Mouse (Mus musculus) naive thymus-derived CD4-positive, alpha-beta T cell, adult 2 months (primary cell): ENCODE measurements around the gene Egfr.

Experiments used
- DNase-seq: peaks from one replicate; pipeline ENCODE4 v3.0.0-alpha.2; 2011; ENCODE audit warnings: low read depth

The Egfr gene

DNA sequence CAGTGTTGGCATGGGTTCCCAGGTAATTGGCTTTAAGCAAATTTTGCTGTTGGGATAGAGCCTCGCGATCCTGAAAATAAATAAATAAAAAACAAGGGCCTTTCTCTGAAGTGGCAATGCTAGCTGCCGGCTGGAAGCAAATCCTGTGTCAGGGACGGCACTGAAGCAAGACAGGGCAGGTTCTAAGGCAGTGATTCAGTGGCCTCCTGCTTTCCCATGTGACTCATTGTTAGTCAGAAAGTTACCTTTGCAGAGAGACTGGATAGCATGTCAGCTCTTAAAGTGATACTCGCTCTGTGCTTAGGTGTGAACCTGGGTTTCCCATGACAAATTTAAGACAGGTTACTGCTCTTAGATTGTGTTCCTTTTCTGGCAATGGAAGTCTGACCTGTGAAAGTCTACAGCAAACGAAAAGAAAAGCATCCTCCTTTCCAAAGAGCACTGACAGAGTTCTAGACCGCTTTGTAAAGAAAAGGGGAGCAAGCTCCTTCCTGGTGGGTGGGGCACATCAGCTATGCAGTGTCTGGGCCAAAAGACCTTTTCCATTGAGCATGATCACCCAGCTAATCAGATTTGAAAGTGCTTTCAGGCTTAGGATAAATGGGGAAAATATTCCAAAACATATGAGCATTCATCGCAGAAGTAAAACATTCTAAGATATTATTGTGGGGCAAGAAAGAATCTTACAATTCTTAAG lies 78.7 kb downstream of the Egfr start:
- DNase-seq, result no peak

DNA sequence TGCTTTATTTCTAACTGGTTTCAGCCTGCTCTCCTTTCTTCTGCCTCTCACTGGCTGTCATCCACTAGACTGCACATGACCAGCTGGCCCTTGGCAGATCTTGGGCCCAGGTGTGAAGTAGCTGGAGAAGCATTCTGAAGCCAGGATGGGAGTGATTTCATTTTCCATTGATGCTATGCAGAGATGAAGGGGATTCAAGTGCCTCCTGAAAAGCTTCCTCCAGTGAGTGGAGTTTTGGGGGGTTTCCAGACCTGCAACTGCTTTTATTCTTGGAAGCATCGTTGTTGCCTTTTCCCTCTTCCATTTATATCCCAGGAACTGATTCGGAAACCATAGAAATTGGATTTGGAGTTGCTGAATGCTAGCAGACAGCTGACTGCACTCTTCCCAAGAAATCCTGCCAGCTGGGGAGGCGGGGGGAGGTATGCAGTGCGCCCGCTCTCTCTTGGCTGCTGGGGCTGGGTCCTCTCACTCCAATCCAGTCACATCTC lies 80.0 kb downstream of the Egfr start:
- no peak for DNase-seq

DNA sequence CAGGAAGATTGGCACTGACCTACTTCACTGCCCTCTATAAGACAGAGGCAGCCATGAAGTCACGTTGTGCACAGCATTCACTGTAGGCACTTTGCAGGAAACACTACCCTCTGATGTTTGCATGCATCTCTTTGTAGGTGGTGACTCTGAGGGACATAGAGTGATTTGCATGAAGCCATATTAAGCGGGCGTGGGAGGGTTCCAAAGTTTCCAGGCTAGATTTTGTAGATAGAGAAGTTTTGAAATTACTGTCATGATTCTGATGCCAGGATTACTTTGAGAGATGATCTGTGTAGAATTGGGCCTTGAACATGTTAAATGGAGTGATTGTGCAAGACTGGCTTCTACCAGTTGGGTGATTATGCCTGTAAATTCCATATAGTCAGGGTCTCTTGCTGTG lies 86.8 kb downstream of the Egfr start:
- no peak for DNase-seq

DNA sequence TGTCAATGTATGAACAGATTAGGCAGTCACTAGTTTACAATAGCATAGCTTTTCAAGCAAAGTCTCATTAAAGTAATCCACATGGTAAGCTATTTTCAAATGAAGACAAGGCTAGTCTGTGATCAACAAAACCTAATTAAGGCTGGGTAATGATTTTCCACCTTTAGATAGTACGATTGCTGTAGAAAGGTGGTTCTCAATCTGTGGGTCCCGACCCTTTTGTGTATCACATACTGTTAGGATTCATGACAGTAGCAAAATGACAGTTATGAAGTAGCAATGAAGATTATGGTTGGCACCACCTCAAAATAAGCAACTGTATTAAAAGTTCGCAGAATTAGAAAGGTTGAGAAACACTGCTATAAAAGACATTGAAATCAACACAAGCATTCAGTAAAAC lies 90.9 kb downstream of the Egfr start:
- DNase-seq, result no peak

DNA sequence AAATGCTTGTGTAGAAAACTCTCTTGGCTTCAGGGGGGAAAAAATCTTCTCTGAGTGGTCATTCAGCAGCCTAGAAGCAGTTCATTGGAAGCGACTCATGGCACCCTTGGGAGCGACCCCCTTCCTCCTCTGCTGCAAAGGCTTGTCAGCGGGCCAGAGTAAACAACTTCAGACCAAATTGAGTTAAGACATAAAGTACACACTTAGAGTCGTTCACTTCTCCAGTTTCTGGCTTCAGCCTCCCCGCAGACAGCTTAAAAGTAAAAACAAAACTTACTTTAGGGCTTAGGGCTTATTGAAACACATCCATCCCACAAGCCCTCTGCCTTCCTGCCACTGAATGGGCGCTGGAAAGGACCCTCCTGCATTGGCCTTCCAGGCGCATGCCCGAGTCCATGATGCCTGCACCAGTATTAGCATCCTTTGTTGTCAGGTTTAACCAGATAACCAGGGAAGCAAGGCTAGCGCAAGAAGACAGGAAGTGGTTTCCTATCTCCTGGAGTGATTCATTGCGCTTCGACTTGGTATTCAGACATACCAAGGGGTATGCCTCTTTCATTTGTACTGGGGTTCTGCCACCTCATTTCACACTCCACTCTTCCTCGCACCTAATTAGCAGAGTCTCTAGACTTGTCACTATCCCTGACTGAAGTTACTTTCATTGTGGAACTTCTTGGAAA lies 92.0 kb downstream of the Egfr start:
- DNase-seq, result peak; percentile 12

DNA sequence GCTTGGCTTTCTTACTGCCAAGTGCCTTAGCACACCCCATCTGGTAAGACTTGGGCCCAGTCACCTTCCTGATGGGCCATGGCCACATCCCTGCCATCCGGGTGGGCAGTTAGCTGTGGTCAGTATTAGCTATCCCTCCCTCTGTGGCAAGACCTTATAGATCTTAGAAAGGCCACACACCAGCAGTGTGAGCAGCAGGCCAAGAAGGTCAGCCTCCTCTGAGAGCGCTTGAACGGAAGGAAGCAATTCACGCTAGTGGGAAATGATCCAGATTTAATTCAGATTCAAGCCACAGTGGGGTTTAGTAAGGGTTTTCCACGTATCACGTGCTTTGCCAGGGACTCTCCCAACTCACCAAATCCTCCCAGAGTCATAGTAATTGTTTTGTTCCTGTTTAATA lies 96.9 kb downstream of the Egfr start:
- DNase-seq, result no peak

DNA sequence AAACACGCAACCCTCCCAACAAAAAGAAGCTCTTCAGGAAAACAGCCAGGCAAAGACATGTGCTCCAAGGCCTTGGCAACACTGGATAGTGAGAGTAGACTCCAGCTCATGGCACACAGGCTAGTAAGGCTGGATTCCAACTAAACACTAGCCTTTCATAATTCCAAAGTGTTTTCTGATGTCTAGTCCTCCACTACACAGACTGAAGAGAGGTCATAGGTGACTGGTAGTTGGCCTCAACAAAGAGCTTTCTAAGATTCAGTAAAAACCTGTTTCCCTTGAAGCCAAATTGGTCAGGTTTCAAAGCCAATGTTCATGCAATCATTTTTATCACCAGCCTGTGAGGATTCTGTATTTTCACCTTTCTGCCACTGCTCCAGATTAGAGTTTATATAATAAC lies 99.4 kb downstream of the Egfr start:
- DNase-seq, result no peak

DNA sequence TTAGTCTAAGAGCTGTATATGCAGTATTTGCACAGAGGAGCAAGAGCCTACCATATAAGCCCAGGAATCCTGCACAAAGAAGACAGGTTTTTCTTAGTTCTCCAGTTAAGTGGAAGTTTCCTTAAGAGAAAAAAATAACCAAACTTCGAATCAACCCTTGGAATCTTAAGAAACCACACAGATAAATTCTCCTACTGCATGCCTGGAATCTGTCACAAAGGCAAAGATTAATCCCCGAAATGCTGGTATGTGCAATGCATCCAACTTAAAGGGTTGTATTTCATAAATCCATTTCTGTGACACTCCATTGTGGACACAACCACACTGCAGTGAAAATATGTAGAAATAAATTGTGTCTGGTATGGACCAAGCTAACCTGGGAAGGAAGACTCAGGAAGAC lies 102.1 kb downstream of the Egfr start:
- DNase-seq, result no peak

DNA sequence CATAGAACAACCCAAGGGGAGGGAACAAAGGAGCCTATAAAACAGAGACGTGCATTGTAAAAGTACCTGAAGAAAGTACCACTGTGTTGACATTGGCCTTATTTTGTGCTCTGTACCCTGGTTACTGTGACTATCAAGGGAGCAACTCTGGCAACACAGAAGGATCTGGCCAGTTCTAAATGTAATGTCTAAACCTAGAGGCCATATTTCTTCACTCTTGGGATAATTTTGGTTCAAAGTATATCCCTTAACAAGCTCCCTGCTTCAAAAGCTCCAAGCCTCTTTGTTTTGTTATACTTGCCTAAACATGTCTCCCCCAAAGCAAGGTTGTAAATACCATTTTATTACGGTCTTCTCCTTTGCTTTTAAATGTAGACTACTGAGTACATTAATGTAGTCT lies 105.3 kb downstream of the Egfr start:
- DNase-seq, result no peak

DNA sequence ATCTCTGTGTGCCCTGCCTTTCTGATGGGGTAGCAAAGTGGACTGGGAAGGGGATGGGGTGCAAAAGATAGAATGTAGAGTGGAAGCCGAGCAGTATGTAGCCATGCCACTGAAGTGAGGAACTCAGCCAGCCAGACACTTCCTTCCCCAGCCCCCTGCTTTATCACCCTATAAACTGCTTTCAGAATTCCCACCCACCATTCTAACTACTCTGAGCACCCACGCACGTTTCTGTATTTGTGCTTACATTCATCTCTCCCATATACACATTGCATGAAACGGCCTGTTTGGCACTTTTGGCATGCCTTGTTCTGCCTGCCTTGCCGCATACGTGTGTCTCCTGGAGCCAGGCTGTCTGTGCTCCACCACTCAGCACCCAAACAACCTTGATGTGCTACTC lies 109.0 kb downstream of the Egfr start:
- DNase-seq, result no peak

DNA sequence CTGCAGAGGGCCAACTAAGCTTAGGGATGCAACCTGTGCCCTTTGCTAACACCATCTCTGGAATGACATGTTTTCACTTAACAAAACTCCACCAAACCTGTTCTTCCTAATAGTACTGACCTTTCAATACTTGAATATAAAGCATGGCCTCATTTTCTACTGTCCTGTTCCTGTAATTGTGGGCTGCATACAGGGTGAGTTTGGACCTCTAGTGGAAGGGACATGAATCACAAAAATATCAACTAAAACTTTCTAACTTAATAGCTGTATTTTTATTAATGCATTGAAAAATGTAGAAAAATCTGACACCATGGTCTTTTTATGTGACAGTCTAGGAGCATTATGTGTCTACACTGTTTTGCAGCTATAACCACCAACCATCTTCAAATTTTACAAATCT lies 111.5 kb downstream of the Egfr start:
- no peak for DNase-seq

DNA sequence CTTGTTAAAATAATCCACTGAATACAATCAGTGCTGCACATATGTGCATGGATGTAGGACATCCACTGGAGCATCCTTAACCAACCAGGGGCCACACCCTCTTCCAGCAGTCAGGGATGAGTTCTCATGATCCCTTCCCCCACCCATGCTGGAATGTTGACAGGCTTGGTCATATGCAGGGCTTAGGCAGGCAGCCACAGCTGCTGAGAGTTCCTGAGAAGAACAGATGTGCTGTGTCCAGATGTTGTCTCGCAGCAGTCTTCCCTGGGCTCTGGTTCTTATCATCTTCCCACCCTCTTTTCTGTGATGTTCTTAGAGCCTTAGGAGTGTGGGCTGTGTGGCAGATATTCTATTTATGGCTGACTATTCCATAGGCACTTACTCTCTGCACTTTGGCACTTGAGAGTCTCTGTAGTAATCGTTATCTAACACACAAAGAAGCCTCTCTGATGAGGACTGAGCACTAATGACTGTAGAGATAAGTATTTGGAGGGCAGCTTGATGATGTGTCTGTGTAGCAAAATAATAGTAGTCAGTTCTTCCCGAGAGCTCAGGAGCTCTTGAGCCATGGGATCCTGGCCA lies 113.1 kb downstream of the Egfr start:
- DNase-seq, result no peak

DNA sequence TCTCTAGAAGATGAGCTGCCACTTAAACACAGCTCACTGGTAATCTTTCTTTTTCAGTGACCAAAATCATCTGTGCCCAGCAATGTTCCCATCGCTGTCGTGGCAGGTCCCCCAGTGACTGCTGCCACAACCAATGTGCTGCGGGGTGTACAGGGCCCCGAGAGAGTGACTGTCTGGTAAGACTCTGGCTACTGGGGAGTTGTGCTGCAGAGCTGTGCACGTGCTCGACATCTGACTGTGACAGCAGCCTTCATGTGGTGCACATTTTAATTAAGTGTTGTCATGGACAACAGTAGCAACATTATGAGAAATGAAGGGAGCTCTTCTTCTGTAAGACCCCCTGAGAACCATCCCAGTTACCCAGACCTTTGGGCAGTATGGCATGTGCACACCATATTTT lies 116.0 kb downstream of the Egfr start:
- no peak for DNase-seq

DNA sequence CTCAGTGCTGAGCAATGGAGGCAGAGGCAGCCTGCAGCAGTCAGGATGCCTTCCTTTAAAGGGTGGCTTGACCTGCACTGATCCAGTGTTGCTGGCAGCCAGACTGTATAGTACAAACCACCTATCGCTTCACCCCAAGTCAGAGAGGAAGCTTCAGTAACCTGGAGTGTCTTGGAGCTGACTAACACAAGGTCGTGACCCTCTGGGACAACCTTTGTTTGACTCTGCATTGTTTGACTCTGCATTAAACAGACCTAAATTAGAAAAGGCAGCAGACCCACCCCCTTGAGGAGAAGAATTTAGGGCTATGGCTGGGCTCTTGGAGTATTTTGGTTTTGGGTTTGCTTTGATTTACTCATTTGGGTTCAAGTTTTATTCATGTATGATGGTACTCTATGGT lies 117.5 kb downstream of the Egfr start:
- DNase-seq, result no peak

DNA sequence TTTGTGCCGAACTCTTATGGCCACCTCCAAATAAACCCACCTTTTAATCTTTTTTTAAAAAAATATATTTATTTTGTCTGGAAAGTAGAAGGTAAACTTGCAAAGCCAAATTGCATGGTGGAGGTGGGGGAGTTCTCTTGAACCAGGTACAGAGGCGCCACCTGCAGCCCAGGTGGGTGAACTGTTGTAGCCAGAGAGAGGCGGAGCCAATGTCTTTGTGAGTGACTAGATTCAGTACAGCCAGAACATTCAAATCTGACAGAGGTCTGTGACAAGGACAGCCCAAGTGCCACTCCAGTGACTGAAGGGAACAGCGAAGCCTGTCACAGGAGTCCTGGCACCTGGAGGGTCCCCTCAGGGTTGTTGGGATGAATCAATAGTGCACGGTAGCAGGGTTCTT lies 119.1 kb downstream of the Egfr start:
- DNase-seq, result peak; percentile 78

DNA sequence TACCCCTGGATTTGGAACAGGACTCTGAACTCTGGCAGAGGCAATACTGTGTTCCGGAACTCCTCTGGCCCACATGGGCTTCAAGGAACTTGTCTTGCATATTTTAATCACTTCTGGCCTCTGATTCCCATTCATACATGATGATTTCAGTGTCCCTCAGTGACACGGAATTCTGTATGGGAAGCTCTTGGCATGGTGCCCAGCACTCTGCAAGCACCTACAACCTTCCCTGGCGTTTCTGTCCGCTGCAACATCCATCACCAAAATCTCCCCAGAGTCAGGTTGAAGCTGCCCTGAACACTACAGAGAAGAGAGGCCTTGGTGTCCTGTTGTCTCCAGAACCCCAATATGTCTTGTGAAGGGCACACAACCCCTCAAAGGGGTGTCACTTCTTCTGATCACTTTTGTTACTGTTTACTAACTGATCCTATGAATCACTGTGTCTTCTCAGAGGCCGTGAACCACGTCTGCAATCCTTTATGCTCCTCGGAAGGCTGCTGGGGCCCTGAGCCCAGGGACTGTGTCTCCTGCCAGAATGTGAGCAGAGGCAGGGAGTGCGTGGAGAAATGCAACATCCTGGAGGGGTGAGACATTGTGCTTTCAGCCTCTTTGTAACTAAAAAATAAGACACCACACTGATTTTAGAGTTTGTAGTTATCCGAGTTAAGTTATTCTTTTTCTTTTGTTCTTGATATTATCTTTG lies 125.8 kb downstream of the Egfr start:
- DNase-seq, result no peak

DNA sequence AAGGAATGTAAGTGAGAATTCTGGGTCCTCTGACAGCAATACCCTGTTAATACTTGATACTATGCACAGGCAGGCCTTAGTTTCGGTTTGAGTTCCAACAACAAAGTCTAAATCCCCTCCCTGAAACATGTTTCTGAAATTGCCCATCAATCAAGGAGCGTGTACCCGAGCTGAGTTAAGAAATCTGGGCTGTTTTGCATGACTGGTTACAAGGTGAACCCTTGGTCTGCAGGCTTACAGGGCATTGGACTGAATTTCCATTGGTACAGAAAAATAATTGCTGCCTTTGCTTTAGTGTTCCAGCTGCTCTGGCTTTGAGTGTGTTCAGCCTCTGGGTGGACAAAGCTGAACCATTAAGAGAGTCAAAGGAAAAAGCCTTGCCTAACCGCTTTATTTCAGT lies 129.9 kb downstream of the Egfr start:
- no peak for DNase-seq

DNA sequence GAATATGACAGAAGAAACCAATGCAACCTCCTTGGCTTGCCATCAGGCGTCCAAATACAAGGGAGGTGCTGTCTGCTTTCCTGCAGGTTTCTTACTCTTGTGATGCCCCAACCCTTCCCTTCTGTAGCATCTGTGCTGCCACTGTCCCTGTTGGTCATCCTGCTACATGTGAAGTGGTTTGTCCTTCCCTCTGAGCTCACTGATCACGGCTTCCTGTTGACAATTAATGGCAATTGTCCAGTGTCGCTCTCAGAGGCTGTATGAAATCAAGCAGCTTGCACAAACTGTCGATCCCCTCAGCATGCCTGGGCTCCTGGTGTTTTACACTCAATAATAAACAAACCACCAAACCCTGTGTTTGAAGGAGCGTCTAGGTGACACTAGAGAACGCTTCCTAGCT lies 134.1 kb downstream of the Egfr start:
- DNase-seq, result no peak

DNA sequence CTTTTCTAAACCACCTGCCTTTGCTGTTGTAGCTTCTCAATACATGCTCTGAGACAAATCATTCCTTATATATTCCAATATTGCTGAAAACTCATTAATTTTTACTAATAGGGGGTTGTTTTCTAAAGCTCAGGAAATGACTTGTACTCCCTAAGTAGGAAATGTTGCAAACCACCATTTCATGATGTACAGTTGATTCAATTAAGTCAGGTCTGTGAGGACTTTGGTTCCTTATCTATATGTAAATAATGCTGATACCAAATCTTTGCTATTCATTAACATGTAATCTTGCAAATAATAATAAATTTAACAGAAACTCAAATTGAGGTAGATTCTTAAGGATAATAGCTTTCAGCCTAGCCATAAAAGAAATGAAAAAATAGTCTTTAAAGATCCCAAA lies 136.1 kb downstream of the Egfr start:
- DNase-seq, result no peak

DNA sequence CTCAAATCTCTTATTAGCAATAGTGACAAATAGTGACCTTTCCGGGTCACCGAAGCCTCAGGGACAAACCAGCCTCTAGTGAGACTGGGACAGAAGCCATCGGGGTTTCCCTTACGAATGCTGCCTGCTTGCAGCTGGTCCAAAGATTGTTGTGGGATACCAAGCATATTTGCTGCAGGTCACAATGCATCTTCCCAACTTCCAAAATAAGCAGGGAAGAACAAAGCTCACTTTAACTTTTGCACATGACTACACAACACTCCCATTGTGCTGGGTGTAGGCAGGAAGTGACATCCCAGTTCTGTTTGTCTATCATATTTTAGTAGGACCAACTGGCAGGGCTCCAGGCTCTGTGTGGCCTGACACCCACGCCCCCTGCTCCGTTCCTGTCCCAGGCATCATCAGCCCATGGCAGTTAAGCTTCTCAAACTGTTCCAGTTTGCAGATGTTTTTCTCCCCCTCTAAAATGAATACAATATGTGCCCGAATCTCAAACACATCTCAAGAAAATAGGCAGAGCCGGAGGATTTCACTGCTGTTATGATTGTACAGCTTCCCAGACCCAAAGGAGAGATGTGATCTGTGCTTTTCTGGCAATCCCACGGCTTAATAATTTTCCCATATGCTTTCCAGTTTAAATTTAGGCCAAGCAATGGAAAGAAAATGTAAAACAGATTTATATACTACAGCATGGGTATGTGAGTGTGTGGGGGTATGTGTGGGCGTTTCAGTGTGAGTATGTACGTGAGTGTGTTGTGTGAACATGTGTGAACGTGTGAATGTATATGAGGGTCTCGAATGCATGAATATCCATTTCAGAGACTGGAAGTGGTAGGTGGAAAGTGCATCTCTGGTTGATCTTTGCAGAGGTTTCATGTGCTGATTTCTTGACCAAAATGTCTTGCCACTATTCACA lies 143.7 kb downstream of the Egfr start:
- no peak for DNase-seq

DNA sequence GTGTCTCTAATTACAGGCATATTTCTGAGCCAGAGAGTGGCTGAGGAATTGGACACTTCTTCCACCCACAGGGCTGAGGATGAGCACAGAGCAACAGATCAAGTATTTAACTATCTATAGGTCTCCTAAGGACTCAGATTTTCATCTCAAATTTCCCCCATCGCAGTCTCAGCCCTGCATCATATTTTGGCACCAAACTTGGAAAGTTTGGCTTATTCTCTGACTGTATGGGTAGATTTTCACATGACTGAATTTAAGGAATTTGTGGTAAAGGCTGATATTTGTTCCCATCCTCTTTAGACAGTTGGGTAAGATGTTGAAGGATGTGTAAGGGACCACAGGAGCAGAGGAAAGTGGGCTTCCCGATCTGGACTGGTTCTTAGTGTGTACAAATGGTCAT lies 145.7 kb downstream of the Egfr start:
- DNase-seq, result no peak

DNA sequence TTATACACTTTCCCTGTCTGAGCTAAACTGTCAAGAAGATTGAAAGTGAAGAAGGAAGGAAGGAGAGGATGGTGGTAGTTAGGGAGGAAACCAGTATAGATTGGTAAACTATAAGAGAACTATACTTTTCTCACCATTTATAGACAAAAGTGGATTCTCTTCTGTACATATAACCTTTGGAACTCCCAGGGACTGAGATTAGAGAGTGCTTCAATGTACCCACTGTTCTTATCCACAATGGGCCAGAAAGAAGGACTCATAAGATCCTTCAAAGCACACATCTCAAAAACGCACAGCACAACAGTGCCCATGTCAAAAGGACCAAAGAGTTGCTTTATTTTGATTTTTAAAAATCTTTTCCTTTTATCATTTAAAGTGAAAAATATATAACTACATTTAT lies 148.2 kb downstream of the Egfr start:
- DNase-seq, result no peak
